Mouse (Mus musculus): ENCODE measurements at regions not wholly inside any gene's neighbourhood (a gene's known extent, or its start where the extent isn't known, plus 50 kb on each side); places are given as distances from the start of the nearest gene placed in this dataset.

DNA sequence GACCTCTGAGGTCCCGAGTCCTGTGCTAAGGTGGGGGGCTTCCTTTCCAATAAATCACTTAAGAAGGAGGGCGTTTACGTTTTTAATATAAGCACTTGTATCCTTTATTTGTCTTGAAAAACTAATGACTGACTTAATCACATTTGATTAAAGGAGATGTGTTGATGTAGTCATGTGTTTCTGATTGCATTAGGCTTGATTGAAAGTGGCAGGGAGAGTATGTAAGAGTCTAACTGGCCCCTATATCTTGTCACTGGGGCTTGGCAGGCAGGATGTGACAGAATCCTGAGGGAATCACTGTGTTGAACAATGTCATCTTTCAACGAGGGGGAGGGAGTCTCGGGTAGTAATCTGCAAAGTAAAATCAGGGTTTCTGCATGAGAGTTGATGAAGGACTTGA is 316.7 kb downstream of the Insc start:
- 44% methylated on average over 5 of the region's 5 CpGs for WGBS
- Histone ChIP-seq H3K4me2 (ENCODE audit: low read depth, low read length) (no peak overlapping the region), H3K4me1 (replicated peaks; ENCODE audit: control insufficient read depth, insufficient read depth, low read length) (peaks cover 8% of the 10 kb centered on the region), H3K9me3 (ENCODE audit: control insufficient read depth, low read length) (no peaks in the 10 kb centered on the region), H3K27me3 (ENCODE audit: control insufficient read depth, insufficient read depth, low read depth, low read length) (no peaks in the 10 kb centered on the region), H3K27ac (ENCODE audit: low read length) (no peak overlapping the region), H3K9ac (ENCODE audit: low read length) (no peak overlapping the region), H3K4me3 (ENCODE audit: low read length) (no peak overlapping the region), H3K36me3 (ENCODE audit: control insufficient read depth, insufficient read depth, low read length) (no peaks in the 10 kb centered on the region)
- ATAC-seq (ENCODE audit: low read depth) = no peak

GRCm38 (mm10) chr7:115062817-115063216 is 319.3 kb downstream of the Insc start:
- Histone ChIP-seq H3K36me3 (ENCODE audit: control insufficient read depth, insufficient read depth, low read length) (no peaks in the 10 kb centered on the region), H3K9me3 (ENCODE audit: control insufficient read depth, low read length) (no peaks in the 10 kb centered on the region), H3K4me2 (ENCODE audit: low read depth, low read length) (no peak overlapping the region), H3K4me1 (replicated peaks; ENCODE audit: control insufficient read depth, insufficient read depth, low read length) (no peaks in the 10 kb centered on the region; the same call in 1 of the 2 replicates), H3K27me3 (ENCODE audit: control insufficient read depth, insufficient read depth, low read depth, low read length) (no peaks in the 10 kb centered on the region), H3K9ac (ENCODE audit: low read length) (no peak overlapping the region), H3K4me3 (ENCODE audit: low read length) (no peak overlapping the region), H3K27ac (ENCODE audit: low read length) (no peak overlapping the region)
- 34% methylated on average over 3 of the region's 3 CpGs for WGBS
- no peak for ATAC-seq (ENCODE audit: low read depth)

DNA sequence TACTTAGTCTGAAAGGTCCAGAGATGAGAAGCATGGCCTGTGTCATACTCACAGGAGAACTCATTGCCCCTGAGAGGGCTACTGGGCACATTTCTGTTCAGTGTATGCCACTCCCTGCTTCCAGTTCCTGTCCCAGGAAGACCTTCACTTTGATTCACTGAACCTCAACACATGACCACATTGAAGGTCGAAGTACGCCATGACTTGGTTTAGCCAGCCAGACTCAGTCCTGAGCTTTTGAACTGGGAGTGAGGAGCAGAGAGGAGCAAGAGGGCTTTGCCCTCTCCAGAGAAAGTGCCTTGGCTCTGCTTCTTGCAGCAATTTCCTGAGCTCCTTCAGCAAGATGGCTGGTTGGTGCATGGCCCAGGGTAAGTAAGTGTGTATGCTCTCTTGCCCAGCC is 324.1 kb downstream of the Insc start:
- Histone ChIP-seq H3K9ac (ENCODE audit: low read length) (no peak overlapping the region), H3K27ac (ENCODE audit: low read length) (no peak overlapping the region), H3K4me3 (ENCODE audit: low read length) (no peak overlapping the region), H3K4me2 (ENCODE audit: low read depth, low read length) (no peak overlapping the region), H3K4me1 (replicated peaks; ENCODE audit: control insufficient read depth, insufficient read depth, low read length) (no peaks in the 10 kb centered on the region), H3K36me3 (ENCODE audit: control insufficient read depth, insufficient read depth, low read length) (no peaks in the 10 kb centered on the region), H3K27me3 (ENCODE audit: control insufficient read depth, insufficient read depth, low read depth, low read length) (no peaks in the 10 kb centered on the region), H3K9me3 (ENCODE audit: control insufficient read depth, low read length) (no peaks in the 10 kb centered on the region)
- 86% methylated on average over 2 of the region's 2 CpGs for WGBS
- ATAC-seq (ENCODE audit: low read depth) = no peak

GRCm38 (mm10) chr7:115073406-115073805 is 329.9 kb downstream of the Insc start:
- ATAC-seq (ENCODE audit: low read depth) = no peak
- H3K4me1 ChIP-seq (replicated peaks; ENCODE audit: control insufficient read depth, insufficient read depth, low read length) = no peaks in the 10 kb centered on the region
- no peak overlapping the region for H3K4me2 ChIP-seq (ENCODE audit: low read depth, low read length)
- H3K9me3 ChIP-seq (ENCODE audit: control insufficient read depth, low read length) = no peaks in the 10 kb centered on the region
- H3K9ac ChIP-seq (ENCODE audit: low read length) = no peak overlapping the region
- WGBS = 73% methylated on average over 2 of the region's 2 CpGs
- H3K27ac ChIP-seq (ENCODE audit: low read length) = no peak overlapping the region
- no peaks in the 10 kb centered on the region for H3K36me3 ChIP-seq (ENCODE audit: control insufficient read depth, insufficient read depth, low read length)
- no peaks in the 10 kb centered on the region for H3K27me3 ChIP-seq (ENCODE audit: control insufficient read depth, insufficient read depth, low read depth, low read length)
- H3K4me3 ChIP-seq (ENCODE audit: low read length) = no peak overlapping the region

DNA sequence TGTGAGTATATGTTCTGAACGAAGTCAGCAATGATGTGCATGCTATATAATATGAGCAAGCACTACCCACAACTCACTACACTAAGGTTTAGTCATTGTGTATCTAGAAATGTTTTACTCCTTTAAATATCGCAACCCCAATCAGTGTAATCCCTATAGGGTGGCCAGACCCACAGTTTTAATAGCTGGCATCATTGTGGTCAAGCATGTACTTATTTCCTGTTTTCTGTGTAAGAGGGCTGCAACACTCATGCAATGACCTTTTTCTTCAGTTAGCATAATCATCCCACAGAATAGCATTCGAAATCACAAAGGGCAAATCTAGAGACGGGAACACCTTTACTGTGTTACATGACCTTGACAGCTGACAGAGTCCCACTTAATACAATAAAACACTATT is 333.3 kb downstream of the Insc start:
- Histone ChIP-seq H3K27me3 (ENCODE audit: control insufficient read depth, insufficient read depth, low read depth, low read length) (no peaks in the 10 kb centered on the region), H3K4me2 (ENCODE audit: low read depth, low read length) (no peak overlapping the region), H3K9ac (ENCODE audit: low read length) (no peak overlapping the region), H3K9me3 (ENCODE audit: control insufficient read depth, low read length) (no peaks in the 10 kb centered on the region), H3K4me3 (ENCODE audit: low read length) (no peak overlapping the region), H3K36me3 (ENCODE audit: control insufficient read depth, insufficient read depth, low read length) (no peaks in the 10 kb centered on the region), H3K27ac (ENCODE audit: low read length) (no peak overlapping the region), H3K4me1 (replicated peaks; ENCODE audit: control insufficient read depth, insufficient read depth, low read length) (no peaks in the 10 kb centered on the region)
- 83% methylated on average over 4 of the region's 4 CpGs for WGBS
- no peak for ATAC-seq (ENCODE audit: low read depth)

GRCm38 (mm10) chr7:115084711-115085380 is 341.4 kb downstream of the Insc start:
- no peak overlapping the region for H3K4me3 ChIP-seq (ENCODE audit: low read length)
- WGBS = 76% methylated on average over 3 of the region's 3 CpGs
- H3K27ac ChIP-seq (ENCODE audit: low read length) = no peak overlapping the region
- no peak for ATAC-seq (ENCODE audit: low read depth)
- no peak overlapping the region for H3K4me2 ChIP-seq (ENCODE audit: low read depth, low read length)
- no peaks in the 10 kb centered on the region for H3K36me3 ChIP-seq (ENCODE audit: control insufficient read depth, insufficient read depth, low read length)
- no peaks in the 10 kb centered on the region for H3K4me1 ChIP-seq (replicated peaks; ENCODE audit: control insufficient read depth, insufficient read depth, low read length)
- H3K27me3 ChIP-seq (ENCODE audit: control insufficient read depth, insufficient read depth, low read depth, low read length) = no peaks in the 10 kb centered on the region
- no peaks in the 10 kb centered on the region for H3K9me3 ChIP-seq (ENCODE audit: control insufficient read depth, low read length)
- no peak overlapping the region for H3K9ac ChIP-seq (ENCODE audit: low read length)

DNA sequence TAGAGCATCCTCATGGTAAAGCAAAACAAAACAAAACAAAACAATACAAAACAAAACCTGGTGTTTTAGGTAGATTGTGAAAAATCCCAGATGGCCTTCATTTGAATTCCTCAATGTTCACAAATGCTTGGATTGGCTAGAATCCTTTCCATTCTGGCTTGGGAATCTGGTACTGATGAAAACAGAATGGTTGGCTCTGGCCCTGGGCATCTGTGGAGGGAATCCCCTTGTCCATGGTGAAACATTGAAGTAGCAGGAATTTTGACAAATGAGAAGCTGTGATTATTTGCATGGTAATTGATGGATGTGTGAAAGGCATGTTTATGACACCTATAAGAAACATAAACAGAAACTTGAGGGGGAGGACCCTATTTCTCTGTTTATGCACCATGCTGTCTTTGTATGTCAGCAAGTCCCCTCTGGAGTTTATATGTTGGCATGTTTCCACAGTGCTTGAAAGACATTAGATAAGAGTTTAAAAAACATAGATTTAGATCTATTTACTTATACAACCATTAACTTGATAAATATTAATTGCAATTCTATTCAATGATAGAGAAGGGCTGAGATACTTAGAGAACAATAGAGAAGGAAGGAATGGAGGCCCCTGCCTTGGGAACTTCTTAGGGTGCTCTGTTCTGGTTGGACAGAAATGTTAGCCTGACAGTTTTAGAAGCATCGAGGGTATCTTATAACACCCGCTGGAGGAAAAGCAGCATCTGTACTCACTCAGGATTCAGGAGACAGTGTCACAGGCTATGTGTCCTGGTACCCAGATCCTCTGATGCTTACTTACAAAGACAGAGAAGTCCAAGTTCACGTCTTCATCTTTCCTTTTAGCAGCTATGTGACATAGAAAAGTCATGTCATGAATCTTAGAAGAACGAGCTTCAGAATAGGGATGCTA is 343.3 kb downstream of the Insc start:
- WGBS = 27% methylated on average over 4 of the region's 4 CpGs
- Histone ChIP-seq H3K4me2 (ENCODE audit: low read depth, low read length) (no peak overlapping the region), H3K9ac (ENCODE audit: low read length) (no peak overlapping the region), H3K27me3 (ENCODE audit: control insufficient read depth, insufficient read depth, low read depth, low read length) (no peaks in the 10 kb centered on the region), H3K4me3 (ENCODE audit: low read length) (no peak overlapping the region), H3K27ac (ENCODE audit: low read length) (no peak overlapping the region), H3K4me1 (replicated peaks; ENCODE audit: control insufficient read depth, insufficient read depth, low read length) (no peaks in the 10 kb centered on the region), H3K9me3 (ENCODE audit: control insufficient read depth, low read length) (no peaks in the 10 kb centered on the region), H3K36me3 (ENCODE audit: control insufficient read depth, insufficient read depth, low read length) (no peaks in the 10 kb centered on the region)
- ATAC-seq (ENCODE audit: low read depth) = peak; percentile 88

DNA sequence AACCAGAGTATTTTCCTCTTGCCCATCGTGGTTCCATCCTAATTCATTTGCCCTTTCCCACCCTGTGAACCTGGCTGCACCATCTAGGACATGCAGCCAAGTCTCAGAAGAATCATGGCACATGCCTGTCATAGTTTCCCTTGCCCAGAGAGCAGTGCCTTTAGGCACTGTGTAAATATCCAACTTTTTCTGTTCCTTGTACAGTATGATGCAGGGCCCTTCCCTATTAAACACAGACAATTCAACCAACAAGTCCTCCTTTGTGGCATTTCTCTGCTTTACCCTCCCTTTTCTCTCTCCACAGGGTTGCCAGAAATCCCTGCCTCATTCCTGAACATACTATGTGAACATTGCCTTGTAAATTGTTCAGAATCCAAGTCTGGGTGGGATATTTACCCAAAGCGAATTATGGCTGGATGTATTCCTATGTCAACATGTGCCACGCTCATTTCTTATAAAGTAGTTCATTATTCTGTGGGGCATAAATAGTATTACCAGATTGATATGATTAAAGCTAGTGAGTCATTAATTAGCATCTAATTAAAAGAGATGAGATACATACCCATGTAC is 349.1 kb downstream of the Insc start:
- no peak overlapping the region for H3K27ac ChIP-seq (ENCODE audit: low read length)
- 53% methylated on average over 3 of the region's 3 CpGs for WGBS
- no peak overlapping the region for H3K9ac ChIP-seq (ENCODE audit: low read length)
- no peaks in the 10 kb centered on the region for H3K9me3 ChIP-seq (ENCODE audit: control insufficient read depth, low read length)
- H3K27me3 ChIP-seq (ENCODE audit: control insufficient read depth, insufficient read depth, low read depth, low read length) = no peaks in the 10 kb centered on the region
- no peak overlapping the region for H3K4me2 ChIP-seq (ENCODE audit: low read depth, low read length)
- H3K36me3 ChIP-seq (ENCODE audit: control insufficient read depth, insufficient read depth, low read length) = no peaks in the 10 kb centered on the region
- peak; percentile 51 for ATAC-seq (ENCODE audit: low read depth)
- no peaks in the 10 kb centered on the region; the same call in 1 of the 2 replicates for H3K4me1 ChIP-seq (replicated peaks; ENCODE audit: control insufficient read depth, insufficient read depth, low read length)
- H3K4me3 ChIP-seq (ENCODE audit: low read length) = no peak overlapping the region

DNA sequence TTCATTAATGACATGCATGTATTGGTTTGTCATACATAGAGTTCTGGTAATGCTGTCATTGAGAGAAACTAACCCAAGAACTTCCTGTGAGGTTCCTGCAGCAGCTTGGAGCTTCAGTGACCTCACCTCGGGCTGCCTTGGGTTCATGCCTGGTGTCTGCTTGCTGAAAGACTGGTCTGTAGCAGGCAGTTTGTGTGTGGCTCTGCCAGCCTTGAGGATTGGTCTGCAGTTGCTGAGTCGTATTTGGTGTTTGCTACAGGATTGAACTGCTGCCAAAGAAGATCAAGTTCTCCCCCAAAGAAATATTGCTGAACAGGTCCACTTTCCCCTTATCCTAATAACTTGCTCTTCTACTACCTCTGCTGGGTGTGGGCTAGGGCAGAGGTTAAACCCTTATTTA is 362.5 kb downstream of the Insc start:
- H3K36me3 ChIP-seq (ENCODE audit: control insufficient read depth, insufficient read depth, low read length) = no peaks in the 10 kb centered on the region
- no peak overlapping the region for H3K9ac ChIP-seq (ENCODE audit: low read length)
- ATAC-seq (ENCODE audit: low read depth) = no peak
- no peaks in the 10 kb centered on the region for H3K9me3 ChIP-seq (ENCODE audit: control insufficient read depth, low read length)
- no peak overlapping the region for H3K27ac ChIP-seq (ENCODE audit: low read length)
- no peaks in the 10 kb centered on the region for H3K27me3 ChIP-seq (ENCODE audit: control insufficient read depth, insufficient read depth, low read depth, low read length)
- no peak overlapping the region for H3K4me2 ChIP-seq (ENCODE audit: low read depth, low read length)
- H3K4me3 ChIP-seq (ENCODE audit: low read length) = no peak overlapping the region
- 47% methylated on average over 2 of the region's 2 CpGs for WGBS
- no peaks in the 10 kb centered on the region for H3K4me1 ChIP-seq (replicated peaks; ENCODE audit: control insufficient read depth, insufficient read depth, low read length)
